Mouse (Mus musculus) heart, postnatal 0 days (tissue): ENCODE measurements around the gene Znrf1. TPM values are rescaled to one million over a fixed set of nuclear protein-coding genes. Genes with fewer than 3 reads are reported as not detected.
A peak's percentile ranks its signal among the peaks of the same experiment; 100 is the strongest.

Experiments used
- ATAC-seq: fragments of 200-750 bp; cut with Nextera tagmentation; 2 replicates; pipeline ENCODE4 v1.8.0; 2017; ENCODE audit warnings: low read depth, moderate number of reproducible peaks, moderate library complexity; ENCODE audit not compliant: insufficient read depth
- DNase-seq: peaks from one replicate; pipeline ENCODE4 v3.0.0-alpha.2; 2016; ENCODE audit warnings: low spot score
- H3K27ac ChIP-seq: fragments of 300-500 bp; sonication (generic); 2 replicates; pipeline ENCODE4 v1.5.1; 2014; ENCODE audit warnings: low read depth, mild to moderate bottlenecking
- H3K27me3 ChIP-seq: fragments of 300-500 bp; sonication (generic); 2 replicates; pipeline ENCODE4 v1.6.1; 2014; ENCODE audit warnings: low read length, mixed read lengths; ENCODE audit not compliant: control insufficient read depth, insufficient read depth
- H3K36me3 ChIP-seq: fragments of 300-500 bp; sonication (generic); replicated peaks from 2 replicates; pipeline ENCODE4 v1.6.1; 2014; ENCODE audit warnings: low read length, mixed read lengths; ENCODE audit not compliant: control insufficient read depth, insufficient read depth
- H3K4me1 ChIP-seq: fragments of 300-500 bp; sonication (generic); 2 replicates; pipeline ENCODE4 v1.6.1; 2014; ENCODE audit warnings: antibody characterized with exemption; ENCODE audit not compliant: control insufficient read depth, insufficient read depth
- H3K4me2 ChIP-seq: fragments of 300-500 bp; sonication (generic); 2 replicates; pipeline ENCODE4 v1.6.1; 2014; ENCODE audit warnings: low read depth, mild to moderate bottlenecking, low read length, moderate library complexity
- H3K4me3 ChIP-seq: fragments of 300-500 bp; sonication (generic); 2 replicates; pipeline ENCODE4 v1.5.1; 2014; ENCODE audit warnings: low read depth, low read length
- H3K9ac ChIP-seq: fragments of 300-500 bp; sonication (generic); replicated peaks from 2 replicates; pipeline ENCODE4 v1.6.1; 2014; ENCODE audit warnings: low read depth, low read length, mixed read lengths
- H3K9me3 ChIP-seq: fragments of 300-500 bp; sonication (generic); replicated peaks from 2 replicates; pipeline ENCODE4 v1.6.1; 2016; ENCODE audit warnings: low read length; ENCODE audit not compliant: control insufficient read depth
- CTCF ChIP-seq: IDR thresholded peaks from 2 replicates; pipeline ENCODE4 v1.5.1; 2016; ENCODE audit warnings: antibody characterized with exemption, control low read depth, low read depth
- EP300 ChIP-seq: IDR thresholded peaks from 2 replicates; pipeline ENCODE4 v1.6.1; 2016; ENCODE audit warnings: antibody characterized with exemption, low read depth
- WGBS: fragments of 180-500 bp; shearing (Covaris S2); extraction: QIAGEN DNeasy Blood & Tissue Kit; methylation state at CpG from one replicate; pipeline ENCODE4 v1.1.7; 2014; 5-methylcytosine and 5-hydroxymethylcytosine counted together
- polyA plus RNA-seq: library from polyadenylated mRNA; unstranded; fragments of >200 nt; fragmentation: Nextera tagmentation; extraction: Ambion mirVana; gene quantifications from 2 replicates; pipeline ENCODE4 v1.2.1, GENCODE M21; 2015
- total RNA-seq: library from RNA; depleted of rRNA; stranded (reverse); fragments of >200 nt; gene quantifications from 2 replicates; pipeline ENCODE4 v1.2.3, GENCODE M21; 2014; ENCODE audit warnings: low replicate concordance

The Znrf1 gene
- total and polyA plus RNA-seq, 2 experiments from 2014 or later, result 13.9 to 52.1 TPM

DNA sequence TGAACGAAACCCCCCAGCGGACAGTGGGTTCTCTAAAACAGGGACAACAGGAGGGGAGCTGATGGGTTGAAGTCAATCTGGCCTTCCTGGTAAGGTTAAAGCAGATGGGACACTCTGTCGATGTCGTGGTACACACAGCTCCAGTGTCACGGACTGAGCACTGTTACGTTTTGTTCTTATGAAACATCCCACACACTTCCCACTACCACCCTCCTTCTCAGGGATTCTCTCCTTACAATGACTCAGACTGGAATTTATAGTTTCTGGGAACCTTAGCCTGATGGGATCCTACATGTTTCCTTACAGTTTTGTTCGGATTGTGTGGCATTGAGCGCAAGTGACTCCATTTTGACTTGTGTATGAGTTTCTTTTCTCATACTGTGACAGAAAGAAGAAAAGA, 95.7 kb downstream of the Znrf1 start:
- WGBS, result 91% methylated on average over 8 of the region's 8 CpGs
- Histone ChIP-seq H3K27ac (no peak overlapping the region), H3K9ac (no peak overlapping the region), H3K4me3 (no peak overlapping the region), H3K4me1 (no peaks in the 10 kb centered on the region), H3K36me3 (no peaks in the 10 kb centered on the region), H3K9me3 (0 out of 2 replicates have a peak, but pooled peaks cover 3% of the 10 kb centered on the region), H3K27me3 (no peaks in the 10 kb centered on the region), H3K4me2 (no peak overlapping the region)
- TF ChIP-seq CTCF, result no peak
- TF ChIP-seq EP300, result no peak
- ATAC-seq, result no peak
- DNase-seq, result no peak

DNA sequence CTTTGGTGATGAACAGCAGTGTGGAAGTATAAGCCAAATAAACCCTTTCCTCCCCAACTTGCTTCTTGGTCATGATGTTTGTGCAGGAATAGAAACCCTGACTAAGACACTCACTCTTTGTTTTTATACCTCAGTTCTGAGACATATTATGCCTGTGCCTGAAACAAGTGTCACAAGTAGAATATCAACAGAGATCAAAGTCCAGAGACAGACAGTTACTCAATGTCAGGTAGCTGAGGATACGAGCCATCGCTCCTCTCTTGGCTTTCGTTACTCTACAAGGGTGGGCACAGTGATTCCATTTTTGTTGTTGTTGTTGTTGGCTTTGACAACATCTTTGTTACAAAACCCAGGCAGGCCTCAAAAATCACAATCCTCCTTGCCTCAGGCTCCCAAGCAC, 97.1 kb downstream of the Znrf1 start:
- H3K9ac ChIP-seq, result no peak overlapping the region
- TF ChIP-seq CTCF (no peak), EP300 (no peak)
- DNase-seq, result no peak
- H3K27ac ChIP-seq, result no peak overlapping the region
- 95% methylated on average over 3 of the region's 3 CpGs for WGBS
- H3K9me3 ChIP-seq, result 0 out of 2 replicates have a peak, but pooled peaks cover 3% of the 10 kb centered on the region
- H3K27me3 ChIP-seq, result no peaks in the 10 kb centered on the region
- H3K4me3 ChIP-seq, result no peak overlapping the region
- no peak for ATAC-seq
- no peaks in the 10 kb centered on the region for H3K4me1 ChIP-seq
- H3K4me2 ChIP-seq, result no peak overlapping the region
- H3K36me3 ChIP-seq, result no peaks in the 10 kb centered on the region

DNA sequence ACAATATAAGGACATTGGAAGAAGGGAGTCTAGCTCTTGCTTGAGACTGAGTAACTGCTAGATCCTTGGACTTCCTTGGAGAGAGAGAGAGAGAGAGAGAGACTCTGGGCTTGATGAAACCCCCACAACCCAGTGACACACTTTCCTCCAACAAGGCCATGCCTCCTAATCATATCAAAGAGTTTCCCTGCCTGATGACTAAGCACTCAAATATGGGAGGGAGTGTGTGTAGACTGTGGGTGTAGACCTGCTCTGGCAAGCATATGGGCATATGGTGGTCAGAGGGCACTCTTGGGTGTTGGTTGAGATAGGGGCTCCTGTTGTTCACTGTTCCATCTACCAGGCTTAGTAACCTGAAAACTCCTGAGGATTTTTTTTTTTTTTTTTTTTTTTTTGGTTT, 102.2 kb downstream of the Znrf1 start:
- TF ChIP-seq CTCF, result no peak
- TF ChIP-seq EP300, result no peak
- DNase-seq (no peak), ATAC-seq (no peak)
- Histone ChIP-seq H3K27me3 (no peaks in the 10 kb centered on the region), H3K9me3 (0 out of 2 replicates have a peak, but pooled peaks cover 3% of the 10 kb centered on the region), H3K36me3 (no peaks in the 10 kb centered on the region), H3K9ac (no peak overlapping the region), H3K4me3 (no peak overlapping the region), H3K4me2 (no peak overlapping the region), H3K4me1 (peaks cover 7% of the 10 kb centered on the region), H3K27ac (no peak overlapping the region)

DNA sequence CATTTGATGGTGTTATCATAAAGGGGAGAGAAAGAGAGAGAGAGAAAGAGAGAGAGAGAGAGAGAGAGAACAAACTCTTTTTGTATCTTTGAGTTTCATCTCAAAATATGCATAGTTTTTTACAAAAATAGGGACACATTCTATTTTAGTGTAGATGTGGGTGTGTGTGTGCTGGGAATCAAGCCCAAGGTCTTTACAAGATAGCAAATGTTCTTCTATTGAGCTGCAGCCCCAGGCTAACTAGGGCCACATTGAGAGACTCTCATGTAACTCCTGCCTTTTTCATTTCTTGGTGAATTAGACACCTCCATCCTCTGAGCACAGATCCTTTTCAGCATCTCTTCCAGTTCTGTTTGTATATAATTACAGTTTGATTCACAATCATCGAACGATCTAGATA, 105.2 kb downstream of the Znrf1 start:
- no peaks in the 10 kb centered on the region for H3K27me3 ChIP-seq
- no peak overlapping the region for H3K9ac ChIP-seq
- no peaks in the 10 kb centered on the region for H3K9me3 ChIP-seq
- H3K36me3 ChIP-seq, result no peaks in the 10 kb centered on the region
- no peak overlapping the region for H3K4me3 ChIP-seq
- H3K27ac ChIP-seq, result no peak overlapping the region
- DNase-seq, result no peak
- 98% methylated on average over 2 of the region's 2 CpGs for WGBS
- no peak for ATAC-seq
- no peak overlapping the region for H3K4me2 ChIP-seq
- TF ChIP-seq CTCF (no peak), EP300 (no peak)
- H3K4me1 ChIP-seq, result peaks cover 7% of the 10 kb centered on the region

DNA sequence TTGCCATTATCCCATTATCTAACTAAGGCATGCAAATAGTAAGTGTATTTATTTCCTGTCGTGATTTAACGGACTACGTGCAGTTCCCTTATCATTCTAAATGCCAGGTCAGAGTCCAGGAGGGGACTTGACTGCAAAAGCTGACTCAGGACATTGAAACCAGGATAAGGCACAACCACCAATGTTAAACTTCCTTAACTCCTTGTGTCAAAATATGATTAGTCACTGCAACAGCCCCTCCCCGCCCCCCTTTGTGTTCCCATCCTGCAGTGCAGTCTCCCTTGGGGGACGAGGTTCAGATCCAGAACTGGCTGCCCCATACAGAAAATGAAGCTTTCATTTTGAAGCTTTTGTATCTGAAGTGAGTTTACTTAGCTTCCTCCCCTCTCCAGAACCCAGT, 106.6 kb downstream of the Znrf1 start:
- no peak for ATAC-seq
- Histone ChIP-seq H3K4me1 (peaks cover 7% of the 10 kb centered on the region), H3K4me3 (peak overlapping the region; percentile 83), H3K36me3 (no peaks in the 10 kb centered on the region), H3K27ac (peak overlapping the region; percentile 97), H3K9me3 (no peaks in the 10 kb centered on the region), H3K27me3 (no peaks in the 10 kb centered on the region), H3K9ac (peak overlapping the region; percentile 90; the same call in 1 of the 2 replicates), H3K4me2 (peak overlapping the region; percentile 79)
- TF ChIP-seq EP300, result no peak
- TF ChIP-seq CTCF, result no peak
- DNase-seq, result no peak
- 13% methylated on average over 5 of the region's 5 CpGs for WGBS

DNA sequence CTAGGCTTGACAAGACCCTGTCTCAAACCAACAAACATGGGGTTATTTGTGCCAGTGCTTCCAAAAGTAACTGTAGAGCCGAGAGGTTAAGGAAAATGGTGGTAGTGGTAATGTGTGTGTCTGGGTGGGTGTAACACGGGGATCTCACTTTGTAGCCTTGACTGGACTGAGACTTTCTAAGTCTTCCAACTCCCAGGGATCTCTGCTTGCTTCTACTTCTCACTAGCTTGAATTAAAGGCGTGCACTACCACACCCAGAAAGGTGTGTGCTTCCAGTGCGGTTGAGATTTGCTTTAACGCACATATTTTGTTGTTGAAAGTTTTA, 107.0 kb downstream of the Znrf1 start:
- Histone ChIP-seq H3K9me3 (no peaks in the 10 kb centered on the region), H3K27ac (peak overlapping the region; percentile 97), H3K9ac (peak overlapping the region; percentile 90), H3K36me3 (no peaks in the 10 kb centered on the region), H3K27me3 (no peaks in the 10 kb centered on the region), H3K4me3 (peak overlapping the region; percentile 83), H3K4me1 (peaks cover 7% of the 10 kb centered on the region), H3K4me2 (peak overlapping the region; percentile 79)
- no peak for DNase-seq
- no peak for ATAC-seq
- TF ChIP-seq EP300 (no peak), CTCF (no peak)
- 9% methylated on average over 5 of the region's 5 CpGs for WGBS
